Comparison of ENCODE assay signal across 8 mouse cellular contexts in the genomic region with DNA sequence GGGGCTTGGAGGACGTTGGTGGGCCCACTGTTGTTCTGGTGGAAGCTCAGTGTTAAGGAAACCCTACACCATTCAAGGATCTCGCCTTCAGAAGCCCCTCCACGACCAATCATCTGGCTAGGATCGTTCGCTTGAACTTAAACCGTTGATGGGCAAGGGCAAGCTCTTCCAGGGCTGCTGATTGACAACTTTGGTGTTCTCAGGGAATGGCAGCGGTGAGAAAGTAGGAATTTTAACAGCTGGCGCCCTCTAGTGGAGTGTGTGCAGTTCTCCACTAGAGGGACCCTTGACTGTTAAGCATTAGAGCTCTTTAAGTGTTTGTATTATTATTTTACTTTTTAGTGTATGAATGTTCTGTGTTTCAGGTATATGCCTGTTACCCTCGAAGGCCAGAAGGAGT. TPM values are rescaled to one million over a fixed set of nuclear protein-coding genes. Genes with fewer than 3 reads are reported as not detected.
DNase-seq lines count a peak whose midpoint lies in the region; ATAC-seq lines count a peak whose summit lies in the region.

No protein-coding gene starts in this region.

- 20% methylated on average over 9 of the region's 9 CpGs for WGBS in midbrain, embryonic 13.5 days

- peaks cover 13% of the 10 kb centered on the region for H3K4me1 ChIP-seq in midbrain, embryonic 13.5 days (replicated peaks)

- peak; percentile 57 for ATAC-seq in midbrain, embryonic 13.5 days

- H3K9ac ChIP-seq in midbrain, embryonic 13.5 days (replicated peaks) = no peak overlapping the region

- intact Hi-C loops in left cerebral cortex, postnatal 36 days (cut with DNase I) = no loop called here

- H3K4me2 ChIP-seq in midbrain, embryonic 13.5 days (replicated peaks) = no peak overlapping the region

- H3K27ac ChIP-seq in midbrain, embryonic 13.5 days = no peak overlapping the region

- H3K36me3 ChIP-seq in midbrain, embryonic 13.5 days = no peaks in the 10 kb centered on the region

- H3K27me3 ChIP-seq in midbrain, embryonic 13.5 days = no peaks in the 10 kb centered on the region

- peak; percentile 33 for DNase-seq in left cerebral cortex, adult 11 months (ENCODE audit: low spot score)
- DNase-seq in left cerebral cortex, adult 8-10 months (ENCODE audit: low spot score in 2 of 2) = no peak
- peak; percentile 94 for DNase-seq in NIH3T3 (ENCODE audit: low read depth)
- peak; percentile 85 for DNase-seq in embryo, embryonic 11 days
- peak; percentile 82 for DNase-seq in heart, postnatal 4 days
- peak; percentile 26 to 50 for DNase-seq in left cerebral cortex, postnatal 36 days (ENCODE audit: low spot score in 2 of 2)
- peak; percentile 67 for DNase-seq in thymus, postnatal 14 days

- H3K9me3 ChIP-seq in midbrain, embryonic 13.5 days = no peaks in the 10 kb centered on the region

- no peak overlapping the region for H3K4me3 ChIP-seq in midbrain, embryonic 13.5 days (replicated peaks)

RNA-seq across cellular contexts. Expression of gene Pold2, which starts 8.1 kb away (rescaled TPM):
- 10 to 100 TPM; 22.1 to 26.9 (median 23.4) TPM for total RNA-seq in left cerebral cortex, adult 8-10 months (2022)
- total RNA-seq in heart, postnatal 4 days (2021) = 10 to 100 TPM; 68.5 to 70.2 TPM
- total RNA-seq in left cerebral cortex, postnatal 36 days (2021) = 10 to 100 TPM; 18.0 to 19.2 TPM
- polyA plus RNA-seq in midbrain, embryonic 13.5 days (2015; fragmentation: Nextera tagmentation; extraction: Ambion mirVana) = 55.4 and 63.0 TPM in 2 replicates

RNA-seq across cellular contexts. Expression of gene Myl7, which starts 12.4 kb away (rescaled TPM):
- not detected for total RNA-seq in left cerebral cortex, adult 8-10 months (2022)
- total RNA-seq in heart, postnatal 4 days (2021) = 1,000 to 10,000 TPM; 1,420 to 1,616 TPM
- not detected for total RNA-seq in left cerebral cortex, postnatal 36 days (2021)
- polyA plus RNA-seq in midbrain, embryonic 13.5 days (2015; fragmentation: Nextera tagmentation; extraction: Ambion mirVana) = 0.39 and 0.50 TPM in 2 replicates

RNA-seq across cellular contexts. Expression of gene Aebp1, which starts 24.4 kb away (rescaled TPM):
- total RNA-seq in left cerebral cortex, adult 8-10 months (2022) = 10 to 100 TPM; 22.3 to 25.7 (median 24.6) TPM
- 10 to 100 TPM; 38.7 to 39.6 TPM for total RNA-seq in heart, postnatal 4 days (2021)
- 10 to 100 TPM; 12.4 to 19.1 TPM for total RNA-seq in left cerebral cortex, postnatal 36 days (2021)
- polyA plus RNA-seq in midbrain, embryonic 13.5 days (2015; fragmentation: Nextera tagmentation; extraction: Ambion mirVana) = 9.4 and 10.6 TPM in 2 replicates

RNA-seq across cellular contexts. Expression of gene Polm, which starts 48.4 kb away (rescaled TPM):
- 10 to 100 TPM in 3 of 4 experiments, 1 to 10 TPM in 1; 9.8 to 14.5 (median 13.4) TPM for total RNA-seq in left cerebral cortex, adult 8-10 months (2022)
- 1 to 10 TPM; 5.6 to 6.5 TPM for total RNA-seq in heart, postnatal 4 days (2021)
- 10 to 100 TPM in 1 of 2 experiments, 1 to 10 TPM in 1; 8.9 to 13.7 TPM for total RNA-seq in left cerebral cortex, postnatal 36 days (2021)
- polyA plus RNA-seq in midbrain, embryonic 13.5 days (2015; fragmentation: Nextera tagmentation; extraction: Ambion mirVana) = 6.5 and 8.2 TPM in 2 replicates

Comparison
In these comparisons a context has a peak if more than half of its experiments do, and no peak if none do; other contexts are left out.
1. DNase-seq: peak in left cerebral cortex, adult 11 months (single experiment), NIH3T3 (single experiment), embryo, embryonic 11 days (single experiment), heart, postnatal 4 days (single experiment), left cerebral cortex, postnatal 36 days (2 of 2) and thymus, postnatal 14 days (single experiment); none in left cerebral cortex, adult 8-10 months (0 of 2).
2. RNA of gene Myl7, which starts 12.4 kb away (total RNA-seq): 1,420 to 1,616 TPM in heart, postnatal 4 days; not detected in left cerebral cortex, postnatal 36 days and not detected in left cerebral cortex, adult 8-10 months; every median in the first group is over 1,000 times any median in the second.